Mouse (Mus musculus) brain, embryonic 18.5 days (tissue): ENCODE measurements around the gene Snx15.

ENCODE experiments used
- DNase-seq: peaks from one replicate; pipeline ENCODE4 v3.0.0-alpha.2; 2012; ENCODE audit warnings: low read depth, low spot score

Gene Snx15

GRCm38 (mm10) chr19:6121761-6122160 lies 6.3 kb downstream of the Snx15 start:
- DNase-seq: no peak

- DNase-seq: no peak
Observed at GRCm38 (mm10) chr19:6118677-6119185, 9.4 kb downstream of the Snx15 start.

- peak; percentile 91 for DNase-seq
Observed at GRCm38 (mm10) chr19:6117986-6118676, 10.0 kb downstream of the Snx15 start, which contains the start of gene Sac3d1. TSS of gene Sac3d1 (minus strand) at chr19:6118650.

- DNase-seq: no peak
Observed at GRCm38 (mm10) chr19:6117346-6117985, 10.6 kb downstream of the Snx15 start.

GRCm38 (mm10) chr19:6116113-6116850 lies 11.8 kb downstream of the Snx15 start:
- no peak for DNase-seq

GRCm38 (mm10) chr19:6113116-6113515 lies 15.0 kb downstream of the Snx15 start:
- DNase-seq: no peak

- no peak for DNase-seq
Observed at GRCm38 (mm10) chr19:6105586-6105985, 22.5 kb downstream of the Snx15 start, which contains the start of gene Naaladl1. TSS of gene Naaladl1 (plus strand) at chr19:6105782.

GRCm38 (mm10) chr19:6104476-6104875 lies 23.6 kb downstream of the Snx15 start:
- DNase-seq: no peak

GRCm38 (mm10) chr19:6102169-6102853 lies 25.8 kb downstream of the Snx15 start:
- no peak for DNase-seq

GRCm38 (mm10) chr19:6101186-6101585 lies 26.9 kb downstream of the Snx15 start:
- DNase-seq: no peak

- DNase-seq: no peak
Observed at GRCm38 (mm10) chr19:6097847-6098246, 30.3 kb downstream of the Snx15 start.

- DNase-seq: no peak
Observed at GRCm38 (mm10) chr19:6094119-6094518, 34.0 kb downstream of the Snx15 start, which contains the start of gene AC131692.1. TSS of gene AC131692.1 (plus strand) at chr19:6094419.

GRCm38 (mm10) chr19:6088841-6089240 lies 39.3 kb downstream of the Snx15 start:
- no peak for DNase-seq

GRCm38 (mm10) chr19:6085417-6085879 lies 42.7 kb downstream of the Snx15 start:
- no peak for DNase-seq

- DNase-seq: peak; percentile 97
Observed at GRCm38 (mm10) chr19:6084478-6085248, 43.4 kb downstream of the Snx15 start, which contains the start of the genes Zfpl1 and Cdca5. TSS of gene Zfpl1 (minus strand) at chr19:6084956. TSS of gene Cdca5 (plus strand) at chr19:6084983.

- DNase-seq: no peak
Observed at GRCm38 (mm10) chr19:6082156-6082555, 45.9 kb downstream of the Snx15 start, which contains the start of gene Gm28374. TSS of gene Gm28374 (minus strand) at chr19:6082256.

GRCm38 (mm10) chr19:6079983-6080480 lies 48.1 kb downstream of the Snx15 start, which contains the start of gene Tmem262:
TSS of gene Tmem262 (plus strand) at chr19:6080033.
- DNase-seq: no peak

GRCm38 (mm10) chr19:6076564-6077393 lies 51.3 kb downstream of the Snx15 start, which contains the start of gene Vps51:
TSS of gene Vps51 (minus strand) at chr19:6077231.
- DNase-seq: peak; percentile 88

GRCm38 (mm10) chr19:6073889-6074288 lies 54.2 kb downstream of the Snx15 start:
- no peak for DNase-seq
